Mouse (Mus musculus) CH12.LX (cell line): ENCODE measurements around the gene Crip1.

ENCODE experiments used
- CHD1 ChIP-seq: IDR thresholded peaks from 2 replicates; pipeline ENCODE4 v1.6.1; 2012; ENCODE audit warnings: low read depth, low read length, improper control_type of control experiment, inconsistent platforms
- CHD2 ChIP-seq: IDR thresholded peaks from 2 replicates; pipeline ENCODE4 v1.6.1; 2011; ENCODE audit warnings: low read length, improper control_type of control experiment
- CTCF ChIP-seq, 2 experiments: IDR thresholded peaks in 1 of 2; conservative IDR thresholded peaks in 1 of 2; 2 replicates each; pipeline ENCODE4 v1.5.1; 2011 to 2012; ENCODE audit warnings: low read depth in 2 of 2, low read length in 2 of 2, improper control_type of control experiment in 1 of 2, inconsistent platforms in 1 of 2, mild to moderate bottlenecking in 1 of 2, moderate library complexity in 1 of 2
- HCFC1 ChIP-seq: IDR thresholded peaks from 2 replicates; pipeline ENCODE4 v1.6.1; 2012; ENCODE audit warnings: low read depth, mild to moderate bottlenecking, inconsistent platforms, low read length, improper control_type of control experiment
- MAX ChIP-seq: IDR thresholded peaks from 2 replicates; pipeline ENCODE4 v1.6.1; 2011; ENCODE audit warnings: low read length, improper control_type of control experiment
- POLR2A ChIP-seq: IDR thresholded peaks from 2 replicates; pipeline ENCODE4 v1.6.1; 2011; ENCODE audit warnings: low read depth, mild to moderate bottlenecking, improper control_type of control experiment, low read length
- SIN3A ChIP-seq: IDR thresholded peaks from 2 replicates; pipeline ENCODE4 v1.6.1; 2012; ENCODE audit warnings: low read length, improper control_type of control experiment, inconsistent platforms
- USF1 ChIP-seq: IDR thresholded peaks from 2 replicates; pipeline ENCODE4 v1.6.1; 2014; ENCODE audit warnings: low read depth, mild to moderate bottlenecking, inconsistent platforms, low read length, improper control_type of control experiment

DNA sequence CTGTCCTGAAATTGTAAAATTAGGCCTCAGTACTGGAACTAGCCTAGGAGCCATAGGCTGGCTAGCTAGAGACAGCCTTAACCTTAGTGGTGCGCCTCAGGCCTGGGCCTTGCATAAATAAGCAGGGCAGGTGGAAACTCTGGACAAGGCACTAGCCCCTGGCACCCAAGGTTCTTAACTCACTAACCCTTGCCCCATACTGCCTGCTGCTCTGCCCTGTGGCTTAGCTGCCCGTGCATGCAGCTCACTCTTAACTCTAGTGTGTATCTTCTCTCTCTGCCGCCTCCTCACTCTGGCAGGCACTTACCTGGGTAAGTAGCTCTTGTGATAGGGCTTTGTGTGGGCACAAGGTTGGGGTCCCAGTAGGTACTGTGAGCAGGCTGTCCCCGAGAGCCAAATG lies 11.6 kb upstream of the Crip1 start:
- TF ChIP-seq USF1: no peak
- TF ChIP-seq POLR2A: no peak
- no peak for TF ChIP-seq CTCF (conservative IDR thresholded peaks at IDR 0.05 in 1 of 2, IDR thresholded peaks at IDR 0.05 in 1 of 2; ENCODE audit: low read depth in 2 of 2, low read length in 2 of 2)
- TF ChIP-seq MAX: no peak
- TF ChIP-seq CHD2: no peak
- TF ChIP-seq SIN3A: no peak
- no peak for TF ChIP-seq HCFC1
- no peak for TF ChIP-seq CHD1
